Mouse (Mus musculus): ENCODE data around the gene Cfd.
A peak's percentile ranks its signal among the peaks of the same experiment; 100 is the strongest.
"Not testable (repeated sequence)": the region's sequence is repeated elsewhere in the genome, so short reads cannot be mapped to it uniquely, and the experiment has no call there.

The Cfd gene

DNA sequence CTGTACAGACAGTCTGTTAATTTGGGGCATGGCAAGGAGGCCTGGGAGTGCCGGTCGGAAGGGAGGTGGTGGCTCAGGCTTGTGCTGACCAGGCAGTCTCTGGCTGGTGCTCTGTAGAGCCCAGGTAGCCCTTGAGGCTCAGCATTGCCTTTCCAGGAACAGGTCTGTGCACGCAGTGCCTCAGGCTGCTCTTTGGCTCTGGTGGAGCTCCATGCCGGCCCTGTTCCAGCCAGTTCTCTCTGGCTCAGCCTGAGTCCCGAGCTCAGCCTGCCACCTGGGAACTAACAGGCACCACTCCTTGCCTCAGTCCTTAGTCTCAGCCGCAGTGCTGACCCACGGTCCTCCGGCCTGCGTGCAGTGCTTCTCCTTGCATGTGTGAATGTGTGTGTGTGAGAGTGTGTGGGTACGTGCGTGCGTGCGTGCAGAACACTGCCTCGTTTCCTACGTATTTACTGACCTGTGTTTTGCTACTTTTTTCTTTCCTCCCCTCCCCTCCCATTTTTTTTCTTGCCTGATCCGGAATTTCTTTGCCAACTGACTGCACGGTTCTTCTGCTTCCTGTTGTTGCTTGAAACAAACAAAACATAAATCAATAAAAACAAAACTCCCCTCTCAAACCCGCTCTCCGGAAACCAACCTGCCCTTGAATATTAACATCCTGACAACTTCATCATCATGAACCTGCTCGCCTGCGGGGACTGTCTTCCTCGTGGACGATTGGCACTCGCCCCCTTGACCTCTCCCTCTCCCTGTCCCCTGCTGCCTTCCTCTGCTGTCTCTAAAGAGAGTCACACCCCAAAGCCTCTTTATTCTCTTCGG lies 29.2 kb upstream of the Cfd start:
- no peak for DNase-seq (ENCODE audit: low read depth)

DNA sequence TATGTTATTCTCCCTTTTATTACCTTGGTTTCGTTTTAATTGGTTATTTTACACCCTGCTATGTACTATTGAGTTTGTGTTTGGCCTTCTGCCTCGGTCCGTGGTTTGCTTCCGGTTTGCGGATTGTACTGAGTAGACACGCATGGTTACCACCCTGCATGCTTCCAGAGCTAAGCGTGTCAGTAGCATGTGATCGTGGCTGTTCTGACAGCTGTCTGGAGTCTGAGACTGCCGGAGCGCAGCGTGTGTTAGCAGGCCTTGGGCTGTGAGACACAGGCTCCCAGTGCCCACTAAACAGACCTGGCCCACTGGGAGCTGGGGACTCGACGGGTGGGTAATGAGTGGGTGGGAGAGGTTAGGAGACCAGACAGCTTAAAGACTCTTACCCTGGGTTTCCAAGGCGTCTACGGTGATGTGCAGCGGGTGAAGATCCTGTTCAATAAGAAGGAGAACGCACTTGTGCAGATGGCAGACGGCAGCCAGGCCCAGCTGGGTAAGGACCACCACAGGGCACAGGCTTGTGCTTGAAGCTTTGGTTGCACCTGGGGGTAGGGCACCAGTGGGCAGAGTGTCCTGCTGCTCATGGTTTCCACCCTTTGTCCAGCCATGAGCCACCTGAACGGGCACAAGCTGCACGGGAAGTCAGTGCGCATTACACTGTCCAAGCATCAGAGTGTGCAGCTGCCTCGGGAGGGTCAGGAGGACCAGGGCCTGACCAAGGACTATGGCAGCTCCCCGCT lies 28.4 kb upstream of the Cfd start:
- no peak for DNase-seq (ENCODE audit: low read depth)

DNA sequence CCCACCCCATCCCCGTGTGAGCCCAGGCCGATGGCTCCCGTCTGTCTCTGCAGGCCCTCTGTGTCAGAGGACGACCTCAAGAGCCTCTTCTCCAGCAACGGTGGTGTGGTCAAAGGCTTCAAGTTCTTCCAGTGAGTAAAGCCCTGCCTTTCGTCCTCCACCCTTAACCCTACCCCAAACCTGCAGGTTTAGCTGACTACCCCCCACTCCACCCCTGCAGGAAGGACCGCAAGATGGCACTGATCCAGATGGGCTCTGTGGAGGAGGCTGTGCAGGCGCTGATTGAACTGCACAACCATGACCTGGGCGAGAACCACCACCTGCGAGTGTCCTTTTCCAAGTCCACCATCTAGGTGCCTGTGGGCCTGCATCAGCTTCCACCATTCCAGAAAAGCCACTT lies 27.7 kb upstream of the Cfd start:
- no peak for DNase-seq (ENCODE audit: low read depth)

DNA sequence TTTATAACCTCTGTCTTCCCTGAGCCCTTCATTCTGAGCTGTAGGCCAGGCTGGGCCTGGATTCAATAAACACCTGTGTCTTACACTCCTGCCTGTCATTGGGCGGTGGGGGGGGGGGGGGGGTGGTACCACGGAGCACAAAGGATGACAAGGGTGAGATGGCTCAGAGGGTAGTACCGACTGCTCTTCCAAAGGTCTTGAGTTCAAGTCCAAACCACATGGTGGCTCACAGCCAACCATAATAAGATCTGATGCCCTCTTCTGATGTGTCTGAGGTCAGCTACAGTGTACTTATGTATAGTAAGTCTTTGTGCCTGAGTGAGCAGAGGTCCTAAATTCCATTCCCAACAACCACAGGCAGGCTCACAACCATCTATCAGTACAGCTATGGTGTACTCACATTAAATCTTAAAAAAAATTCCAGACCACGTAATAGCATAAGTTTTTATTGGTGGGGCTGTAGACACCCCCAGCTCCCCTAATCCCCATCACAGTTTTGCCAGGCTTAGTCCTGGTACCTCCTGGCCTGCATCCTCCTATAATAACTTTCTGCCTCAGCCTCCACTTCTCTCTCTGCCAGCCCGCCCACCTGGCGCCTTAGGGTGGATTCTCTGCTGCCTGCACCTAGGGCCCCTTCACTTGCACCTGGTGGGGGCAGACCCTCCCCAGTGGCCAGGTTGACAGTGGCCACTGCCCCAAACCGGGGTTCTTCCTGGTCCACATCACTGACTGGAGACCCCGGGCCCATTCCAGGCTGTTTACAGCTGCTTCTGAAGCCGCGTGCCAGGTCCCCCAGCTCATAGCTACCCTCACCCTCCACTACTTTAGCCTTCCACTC lies 26.1 kb upstream of the Cfd start:
- DNase-seq (ENCODE audit: low read depth) = peak; percentile 76

DNA sequence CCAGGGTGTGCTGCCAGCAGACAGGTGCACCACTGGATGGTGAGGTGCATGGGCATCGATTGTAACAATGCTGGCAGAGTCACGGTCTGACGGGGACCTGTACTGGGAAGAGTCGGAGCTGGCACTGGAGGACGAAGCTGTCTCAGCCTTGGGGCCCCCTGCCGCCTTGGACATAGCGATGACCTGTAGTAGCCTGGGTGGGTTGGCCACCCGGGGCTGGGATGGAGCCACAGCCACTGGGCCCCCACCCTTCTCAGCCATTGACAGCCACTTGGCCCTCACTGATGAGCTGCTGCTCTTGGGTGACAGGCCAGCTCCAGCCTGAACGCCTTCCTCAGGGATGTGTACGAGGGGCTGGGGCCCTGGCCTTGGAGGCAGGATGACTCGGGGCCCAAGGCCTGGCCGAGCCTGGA lies 25.5 kb upstream of the Cfd start:
- DNase-seq (ENCODE audit: low read depth) = no peak

DNA sequence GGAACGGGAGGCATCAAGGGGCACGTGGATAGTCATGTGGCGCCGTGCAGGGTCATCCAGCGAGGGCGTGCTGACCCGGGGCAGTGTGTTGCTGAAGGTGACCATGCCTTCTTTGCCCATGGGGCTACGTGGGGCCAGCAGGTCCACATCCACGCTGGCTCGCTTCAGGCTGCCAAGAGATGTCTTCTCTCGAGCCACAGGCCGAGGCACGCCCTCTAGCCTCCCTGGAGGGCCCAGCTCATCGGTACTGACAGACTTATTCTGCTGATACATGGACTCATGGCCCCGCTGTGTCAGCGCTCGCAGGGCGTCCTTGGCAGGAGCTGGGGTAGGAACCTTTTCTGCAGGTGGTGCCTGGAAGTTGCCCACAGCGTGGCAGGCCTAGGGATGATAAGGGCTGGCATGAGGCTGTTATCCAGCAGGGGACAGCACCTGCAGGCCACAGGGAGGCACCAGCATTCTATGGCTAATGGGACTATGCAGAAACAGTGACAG lies 24.8 kb upstream of the Cfd start:
- DNase-seq (ENCODE audit: low read depth) = peak; percentile 64

DNA sequence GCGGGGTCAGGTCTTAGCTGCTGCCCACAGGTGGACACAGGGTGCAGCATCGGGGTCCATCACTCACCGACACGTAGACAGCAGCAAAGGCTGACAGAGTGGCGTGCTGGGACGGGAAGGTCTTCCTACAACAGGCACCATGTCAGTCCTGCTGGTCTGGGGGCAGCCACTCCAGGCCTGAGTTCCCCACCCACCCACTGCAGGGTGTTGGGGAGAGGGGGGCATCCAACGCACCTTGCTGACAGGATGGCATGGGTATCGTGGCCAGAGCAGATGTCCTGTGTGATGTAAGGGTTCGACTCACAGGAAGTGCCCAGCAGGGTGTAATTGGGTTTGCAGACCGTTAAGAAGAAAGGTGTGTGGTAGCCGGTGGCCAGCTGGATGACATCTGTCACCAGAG lies 24.1 kb upstream of the Cfd start:
- no peak for DNase-seq (ENCODE audit: low read depth)

DNA sequence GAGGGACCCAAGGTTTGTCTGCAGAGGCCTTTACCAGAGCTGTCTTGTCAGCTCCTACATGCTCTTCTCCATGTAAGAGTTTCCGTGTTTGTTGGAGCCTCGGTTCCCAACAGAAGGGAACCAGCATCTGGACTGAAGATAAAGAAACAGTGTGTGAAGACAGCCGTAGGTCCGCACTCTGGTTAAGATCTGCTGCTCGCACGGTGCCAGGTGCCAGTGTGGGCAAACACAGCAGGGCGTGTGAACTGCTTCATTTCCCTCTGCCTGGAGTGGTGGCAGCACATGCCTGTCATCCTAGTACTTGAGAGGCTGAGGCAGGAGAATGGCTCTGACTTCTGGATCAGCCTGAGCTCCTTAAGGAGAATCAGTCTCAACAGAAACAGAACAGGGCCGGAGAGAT lies 18.8 kb upstream of the Cfd start:
- DNase-seq (ENCODE audit: low read depth) = no peak

DNA sequence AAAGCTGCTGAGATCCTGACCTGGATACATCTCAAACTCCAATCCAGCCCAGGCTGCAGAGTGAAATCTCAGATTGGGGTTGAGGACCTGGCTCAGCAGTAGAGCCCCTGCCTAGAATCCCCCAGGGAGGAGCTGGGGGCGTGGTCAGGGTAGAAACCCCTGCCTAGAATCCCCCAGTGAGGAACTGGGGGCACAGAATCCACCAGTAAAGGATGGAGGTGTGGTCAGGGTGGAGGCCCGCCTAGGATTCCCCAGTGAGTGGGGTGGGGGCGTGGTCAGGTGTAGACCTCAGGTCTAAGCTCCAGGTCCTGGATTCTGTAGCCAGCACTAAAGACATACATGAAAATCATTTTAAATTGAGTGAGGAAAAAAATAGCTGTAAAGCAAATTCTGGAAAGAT lies 17.8 kb upstream of the Cfd start:
- no peak for DNase-seq (ENCODE audit: low read depth)

DNA sequence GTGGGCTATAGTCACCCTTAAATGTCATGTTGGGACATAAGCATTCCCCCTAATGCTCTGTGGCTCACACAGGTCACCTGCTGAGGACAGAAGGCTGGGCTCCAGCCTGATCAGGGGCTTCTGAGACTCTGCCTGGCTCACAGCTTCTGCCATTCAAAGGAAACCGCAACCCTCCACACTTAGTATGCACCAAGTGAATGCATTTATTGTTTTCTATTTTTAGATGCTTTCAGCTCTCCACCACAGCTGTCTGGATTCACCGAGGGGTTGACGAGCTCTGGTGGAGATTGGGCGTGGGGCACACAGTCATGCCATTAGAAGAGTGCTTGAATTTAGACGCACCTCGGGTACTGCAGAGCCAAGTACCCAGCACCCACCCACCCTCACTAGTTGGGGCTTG lies 17.3 kb upstream of the Cfd start:
- no peak for DNase-seq (ENCODE audit: low read depth)

DNA sequence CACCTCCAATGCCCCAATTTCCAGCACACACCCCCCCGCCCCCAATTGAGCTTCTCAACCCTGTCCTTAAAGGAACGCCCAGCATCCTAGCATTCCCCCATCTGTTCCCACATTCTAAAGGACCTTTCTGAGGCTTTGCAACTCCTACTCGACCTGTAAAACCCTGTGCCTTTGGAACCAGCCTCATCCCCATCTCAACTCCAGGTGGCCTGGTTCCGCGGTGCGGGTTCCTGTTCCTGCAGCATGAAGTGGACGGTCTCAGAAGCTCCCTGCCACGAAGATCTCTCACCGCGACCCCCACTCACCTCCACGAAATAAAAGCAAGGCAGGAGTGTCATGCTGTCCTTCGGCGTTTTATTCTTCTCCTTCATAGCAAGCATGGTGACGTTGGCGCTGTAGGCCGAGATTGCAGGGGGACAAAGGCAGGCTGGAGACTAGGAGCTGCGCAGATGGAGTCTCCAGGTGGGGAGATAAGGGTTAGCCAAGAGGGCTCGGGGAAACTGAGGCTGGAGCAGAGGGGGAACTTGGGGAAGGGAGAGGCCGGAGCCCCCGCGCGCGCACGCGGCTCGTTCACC lies 16.9 kb upstream of the Cfd start:
- DNase-seq (ENCODE audit: low read depth) = no peak

DNA sequence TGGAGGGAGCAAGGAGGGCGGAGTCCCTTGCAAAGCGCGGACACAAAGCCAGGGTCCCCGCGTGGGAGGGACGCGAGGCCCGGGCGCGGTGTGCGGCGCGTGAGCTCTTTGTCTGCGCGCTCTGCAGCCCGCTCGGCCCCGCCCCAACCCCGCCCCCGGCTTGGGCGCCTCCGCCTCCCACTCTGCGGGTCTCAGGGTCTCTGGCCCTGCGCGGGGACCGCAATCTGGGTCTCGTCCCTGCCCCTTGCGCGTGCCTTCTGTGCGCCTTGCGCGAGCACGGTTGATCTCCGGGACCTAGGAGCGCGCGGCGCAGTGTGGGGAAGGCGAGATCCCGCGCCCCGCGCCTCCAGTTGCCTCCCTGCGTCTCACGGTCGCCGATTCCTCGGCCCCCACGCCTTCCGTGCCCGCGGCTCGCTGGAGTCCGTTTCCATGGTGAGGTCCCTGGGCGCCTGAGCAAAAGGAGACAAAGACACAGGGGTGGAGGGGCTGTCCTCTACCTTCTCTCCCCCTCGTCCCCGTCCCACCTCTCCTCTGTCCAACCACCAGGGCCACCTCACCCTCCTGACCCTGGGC lies 16.3 kb upstream of the Cfd start, which contains the start of the genes Prtn3 and Plppr3:
Prtn3 (plus strand) TSS at position 187 of the 573 bp plus-strand sequence.
Plppr3 (minus strand) TSS at position 345 of the 573 bp plus-strand sequence.
- no peak for DNase-seq (ENCODE audit: low read depth)

DNA sequence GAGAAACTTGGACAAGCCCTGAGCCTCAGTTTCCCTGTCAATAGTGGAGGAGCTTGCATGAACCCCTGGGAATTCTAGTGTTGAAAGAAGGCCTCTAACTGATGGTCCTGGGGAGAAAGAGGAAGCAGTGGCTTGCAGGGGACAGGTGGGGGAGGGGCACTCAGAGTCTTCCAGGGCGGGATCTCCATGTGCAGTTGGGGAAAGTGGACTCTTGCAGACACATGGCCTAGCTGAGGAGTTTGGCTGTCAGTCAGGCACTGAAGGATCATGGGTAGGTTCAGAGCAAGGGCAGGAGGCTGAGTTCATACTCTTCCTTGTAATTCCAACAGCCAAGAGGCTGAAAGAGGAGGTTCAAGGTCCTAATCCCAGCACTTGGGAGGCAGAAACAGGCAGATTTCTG lies 13.5 kb upstream of the Cfd start:
- peak; percentile 89 for DNase-seq (ENCODE audit: low read depth)

DNA sequence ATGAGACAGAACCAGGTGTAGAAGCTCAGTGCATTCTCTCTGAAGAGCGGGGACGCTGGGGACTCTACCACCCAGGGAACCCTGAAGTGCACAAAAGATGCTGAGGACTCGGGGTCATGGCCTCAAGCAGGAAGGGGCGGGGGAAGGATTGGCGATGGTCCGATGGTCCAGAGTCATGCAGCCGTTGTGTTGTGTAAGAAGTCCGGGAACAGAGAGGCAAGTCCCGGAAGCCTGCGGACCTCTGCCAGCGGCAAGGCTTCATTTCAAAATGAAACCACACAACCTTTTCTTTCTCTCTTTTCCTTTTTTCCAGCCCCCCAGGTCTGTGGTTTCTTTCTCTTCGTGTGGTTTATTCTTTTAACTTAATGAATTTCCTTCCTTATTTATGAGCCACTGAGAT lies 12.9 kb upstream of the Cfd start:
- DNase-seq (ENCODE audit: low read depth) = peak; percentile 98

DNA sequence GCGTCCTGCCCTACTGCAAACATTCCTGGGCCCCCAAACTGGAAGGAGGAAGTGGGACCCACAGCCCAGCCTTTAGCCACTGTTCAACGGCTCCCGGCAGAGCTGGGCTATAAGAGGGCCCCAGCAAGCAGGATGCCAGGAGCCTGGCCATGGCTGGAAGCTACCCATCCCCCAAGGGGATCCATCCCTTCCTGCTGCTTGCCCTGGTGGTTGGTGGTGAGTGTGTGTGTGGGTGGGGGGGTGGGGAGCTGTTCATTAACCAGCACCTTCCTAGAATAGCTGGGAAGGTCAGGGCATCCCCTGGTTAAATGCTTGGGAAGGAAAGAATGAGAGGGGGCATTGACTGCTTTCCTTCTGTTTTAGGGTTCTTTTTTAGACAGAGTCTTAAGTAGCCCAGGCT lies 11.1 kb upstream of the Cfd start:
- no peak for DNase-seq (ENCODE audit: low read depth)

DNA sequence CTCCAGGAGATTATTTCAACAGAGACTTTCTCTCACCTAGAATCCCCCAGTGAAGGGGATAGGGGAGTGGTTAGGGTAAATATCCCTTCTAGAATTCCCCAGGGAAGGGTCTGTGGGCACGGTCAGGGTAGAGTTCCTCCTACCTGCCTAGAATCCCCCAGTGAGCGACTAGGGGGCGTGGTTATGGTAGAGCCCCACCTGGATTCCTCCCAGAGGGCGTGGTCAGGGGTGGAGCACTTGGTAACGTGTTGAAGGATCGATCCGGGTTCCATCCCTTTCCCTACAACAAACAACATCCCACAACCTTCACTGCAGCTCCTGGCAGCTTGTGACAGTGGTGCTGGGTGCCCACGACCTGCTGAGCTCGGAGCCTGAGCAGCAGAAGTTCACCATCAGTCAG lies 9.9 kb upstream of the Cfd start:
- DNase-seq (ENCODE audit: low read depth) = peak; percentile 78

DNA sequence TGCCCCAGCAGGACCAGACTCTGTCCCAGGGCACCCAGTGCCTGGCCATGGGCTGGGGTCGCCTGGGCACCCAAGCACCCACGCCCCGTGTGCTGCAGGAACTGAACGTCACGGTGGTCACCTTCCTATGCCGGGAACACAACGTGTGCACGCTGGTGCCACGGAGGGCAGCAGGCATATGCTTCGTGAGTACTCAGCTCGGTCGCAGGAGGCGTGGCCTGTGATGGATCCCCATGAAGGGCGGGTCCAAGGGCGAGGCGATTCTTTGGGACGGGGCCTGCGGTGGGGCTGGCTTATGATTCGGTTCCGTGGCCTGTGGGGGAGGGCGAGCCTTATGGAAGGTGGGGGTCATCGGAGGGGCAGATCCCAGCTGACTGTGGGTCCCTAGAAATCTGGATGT lies 8.7 kb upstream of the Cfd start:
- DNase-seq (ENCODE audit: low read depth) = peak; percentile 79

DNA sequence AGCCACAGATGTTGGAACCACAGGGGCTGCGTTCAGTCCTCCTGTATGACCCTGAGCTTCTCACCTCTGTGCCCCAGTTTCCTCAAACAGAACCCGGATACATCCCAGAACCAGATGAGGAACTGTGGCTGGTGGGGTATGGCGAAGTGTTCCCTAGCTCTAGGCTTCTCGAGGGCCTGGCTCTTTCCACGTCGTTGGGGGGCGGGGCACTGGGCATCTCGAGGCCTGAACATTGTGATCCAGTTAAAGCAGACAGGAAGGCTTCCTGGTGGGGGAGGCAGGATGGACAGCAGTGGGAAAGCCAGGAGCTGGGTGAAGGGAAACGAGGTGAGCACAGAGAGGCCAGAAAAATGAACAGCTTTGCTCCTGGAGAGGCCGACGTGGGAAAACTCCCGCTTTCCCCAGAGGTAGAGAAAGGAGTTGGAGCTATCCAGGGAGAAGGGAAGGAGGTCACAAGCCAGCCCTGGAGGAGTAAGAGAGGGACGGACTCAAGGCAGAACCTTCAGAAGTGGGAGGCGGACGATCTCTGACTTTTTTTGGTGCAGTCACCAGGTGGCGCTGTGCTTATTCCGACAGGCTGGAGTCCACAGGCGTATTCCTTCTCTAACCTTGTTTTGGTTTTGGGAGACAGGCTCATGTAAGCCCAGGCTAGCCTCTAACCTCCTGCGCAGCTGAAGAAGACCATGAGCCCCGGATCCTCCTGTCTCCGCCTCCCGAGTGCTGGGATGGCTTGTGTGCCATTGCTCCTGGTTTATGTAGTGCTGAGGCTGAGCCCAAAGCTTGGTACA lies 7.2 kb upstream of the Cfd start:
- DNase-seq (ENCODE audit: low read depth) = peak; percentile 89

DNA sequence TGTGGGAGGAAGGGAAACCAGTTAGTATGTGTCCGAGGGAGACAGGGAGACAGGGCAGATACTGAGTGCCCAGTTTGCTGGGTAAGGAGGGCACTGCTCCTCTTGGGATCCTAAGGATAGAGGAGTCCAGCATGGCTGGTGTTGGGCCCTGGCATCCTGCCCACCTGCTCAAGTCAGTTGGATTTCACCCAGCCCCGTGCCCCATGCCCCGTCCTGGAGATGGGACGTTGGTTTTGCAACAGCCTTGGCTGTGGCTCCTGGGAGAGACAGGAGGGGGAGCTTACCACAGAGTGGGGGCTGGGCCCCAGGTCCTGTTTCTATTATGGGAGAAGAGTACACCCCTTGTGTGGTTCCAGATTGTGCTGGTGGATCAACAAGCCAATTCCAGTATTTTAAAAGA lies 6.2 kb upstream of the Cfd start:
- peak; percentile 75 for DNase-seq (ENCODE audit: low read depth)

DNA sequence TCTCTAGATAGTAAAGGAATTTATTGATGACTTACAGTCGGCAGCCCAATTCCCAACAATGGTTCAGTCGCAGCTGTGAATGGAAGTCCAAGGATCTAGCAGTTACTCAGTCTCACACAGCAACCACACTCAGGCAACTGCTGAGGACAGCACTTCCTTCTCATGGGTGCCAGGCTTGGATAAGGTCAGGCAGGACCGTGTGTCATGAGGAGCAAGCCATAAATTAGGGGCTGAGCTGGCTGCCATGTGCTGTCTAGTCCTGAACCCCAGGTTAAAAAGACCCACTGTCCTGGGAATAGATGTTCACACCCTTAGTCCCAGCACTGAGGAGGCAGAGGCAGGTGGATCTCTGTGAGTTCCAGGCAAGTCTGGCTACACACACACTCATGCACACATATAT lies 5.7 kb upstream of the Cfd start:
- DNase-seq (ENCODE audit: low read depth) = not testable (repeated sequence)

DNA sequence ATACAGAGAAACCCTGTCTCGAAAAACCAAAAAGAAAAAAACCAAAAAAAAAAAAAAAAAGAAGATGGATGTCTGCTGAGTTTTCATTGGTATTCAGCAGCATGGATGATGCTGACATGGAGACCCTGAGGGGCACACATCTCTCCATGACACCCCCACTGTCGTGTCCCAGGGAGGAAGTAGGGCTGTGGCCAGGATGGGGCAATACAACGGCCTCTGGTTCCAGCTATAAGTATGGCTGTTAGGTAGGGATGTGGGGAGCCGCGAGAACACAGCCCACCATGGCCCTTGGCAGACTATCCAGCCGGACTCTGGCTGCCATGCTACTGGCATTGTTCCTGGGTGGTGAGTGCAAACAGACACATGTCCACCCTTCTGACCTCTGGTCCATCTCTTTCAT lies 4.6 kb upstream of the Cfd start, which contains the start of gene Elane:
Elane (plus strand) TSS at position 194 of the 400 bp plus-strand sequence.
- DNase-seq (ENCODE audit: low read depth) = no peak

Data from 416B (cell line).